Mouse (Mus musculus) myocyte (in vitro differentiated cells): ENCODE data around the gene Ddr2. TPM values are rescaled to one million over a fixed set of nuclear protein-coding genes. Genes with fewer than 3 reads are reported as not detected.

Source experiments
- H3K27me3 ChIP-seq: one replicate; pipeline ENCODE4 v1.6.1; 2011; ENCODE audit not compliant: control insufficient read depth, insufficient read depth, insufficient read length
- H3K36me3 ChIP-seq: one replicate; pipeline ENCODE4 v1.6.1; 2011; ENCODE audit not compliant: control insufficient read depth, insufficient read depth
- H3K4me2 ChIP-seq: one replicate; pipeline ENCODE4 v1.6.1; 2011; ENCODE audit warnings: low read depth, control low read depth
- H3K4me3 ChIP-seq: one replicate; pipeline ENCODE4 v1.5.1; 2011; ENCODE audit warnings: mild to moderate bottlenecking, control low read depth, moderate library complexity
- H3K79me2 ChIP-seq: one replicate; pipeline ENCODE4 v1.6.1; 2011; ENCODE audit not compliant: control insufficient read depth, insufficient read depth
- H3ac ChIP-seq: one replicate; pipeline ENCODE4 v1.6.1; 2011; ENCODE audit not compliant: control insufficient read depth, insufficient read length
- CEBPB ChIP-seq: IDR thresholded peaks from 2 replicates; pipeline ENCODE4 v1.6.1; 2011; ENCODE audit warnings: mild to moderate bottlenecking, moderate library complexity; ENCODE audit not compliant: poor library complexity, insufficient read depth, severe bottlenecking
- E2F4 ChIP-seq: IDR thresholded peaks from one replicate; pipeline ENCODE4 v1.6.1; 2011; ENCODE audit warnings: mild to moderate bottlenecking, control low read depth, moderate library complexity; ENCODE audit not compliant: insufficient read depth
- MAX ChIP-seq: IDR thresholded peaks from one replicate; pipeline ENCODE4 v1.6.1; 2011; ENCODE audit warnings: low read depth, mild to moderate bottlenecking, control low read depth
- MYOD1 ChIP-seq, 3 experiments: IDR thresholded peaks; one replicate each; pipeline ENCODE4 v1.6.1; 2011; ENCODE audit warnings: control low read depth in 2 of 3, low read depth in 2 of 3, mild to moderate bottlenecking in 2 of 3, moderate library complexity in 1 of 3; ENCODE audit not compliant: insufficient read length in 2 of 3, control insufficient read depth in 1 of 3
- MYOG ChIP-seq, 3 experiments: IDR thresholded peaks; one replicate each; pipeline ENCODE4 v1.6.1; 2011; ENCODE audit warnings: control low read depth in 2 of 3, low read depth in 2 of 3, mild to moderate bottlenecking in 2 of 3; ENCODE audit not compliant: insufficient read length in 2 of 3, control insufficient read depth in 1 of 3, insufficient read depth in 1 of 3
- POLR2A ChIP-seq: IDR thresholded peaks from one replicate; pipeline ENCODE4 v1.6.1; 2011; ENCODE audit warnings: low read depth, mild to moderate bottlenecking, control low read depth, moderate library complexity; ENCODE audit not compliant: insufficient read length
- POLR2AphosphoS2 ChIP-seq: IDR thresholded peaks from one replicate; pipeline ENCODE4 v1.6.1; 2011; ENCODE audit warnings: low read depth, control low read depth; ENCODE audit not compliant: insufficient read length
- REST ChIP-seq: IDR thresholded peaks from one replicate; pipeline ENCODE4 v1.6.1; 2011; ENCODE audit warnings: mild to moderate bottlenecking, control low read depth, moderate library complexity; ENCODE audit not compliant: insufficient read depth, insufficient read length
- SRF ChIP-seq: IDR thresholded peaks from one replicate; pipeline ENCODE4 v1.6.1; 2011; ENCODE audit warnings: low read depth; ENCODE audit not compliant: control insufficient read depth, insufficient read length
- TCF12 ChIP-seq: IDR thresholded peaks from one replicate; pipeline ENCODE4 v1.6.1; 2011; ENCODE audit warnings: mild to moderate bottlenecking, control low read depth; ENCODE audit not compliant: poor library complexity, insufficient read depth, severe bottlenecking
- TCF3 ChIP-seq: IDR thresholded peaks from one replicate; pipeline ENCODE4 v1.6.1; 2011; ENCODE audit warnings: low read depth, control low read depth; ENCODE audit not compliant: insufficient read length
- USF1 ChIP-seq: IDR thresholded peaks from one replicate; pipeline ENCODE4 v1.6.1; 2011; ENCODE audit warnings: low read depth, mild to moderate bottlenecking, control low read depth, moderate library complexity
- polyA plus RNA-seq: library from polyadenylated mRNA; unstranded; fragments of >200 nt; fragmentation: generic; extraction: Trizol; gene quantifications from one replicate; pipeline ENCODE4 v1.2.1, GENCODE M21; 2012; ENCODE audit warnings: missing spikeins

Ddr2 gene
- polyA plus RNA-seq, 1 experiment, result 33.8 TPM

DNA sequence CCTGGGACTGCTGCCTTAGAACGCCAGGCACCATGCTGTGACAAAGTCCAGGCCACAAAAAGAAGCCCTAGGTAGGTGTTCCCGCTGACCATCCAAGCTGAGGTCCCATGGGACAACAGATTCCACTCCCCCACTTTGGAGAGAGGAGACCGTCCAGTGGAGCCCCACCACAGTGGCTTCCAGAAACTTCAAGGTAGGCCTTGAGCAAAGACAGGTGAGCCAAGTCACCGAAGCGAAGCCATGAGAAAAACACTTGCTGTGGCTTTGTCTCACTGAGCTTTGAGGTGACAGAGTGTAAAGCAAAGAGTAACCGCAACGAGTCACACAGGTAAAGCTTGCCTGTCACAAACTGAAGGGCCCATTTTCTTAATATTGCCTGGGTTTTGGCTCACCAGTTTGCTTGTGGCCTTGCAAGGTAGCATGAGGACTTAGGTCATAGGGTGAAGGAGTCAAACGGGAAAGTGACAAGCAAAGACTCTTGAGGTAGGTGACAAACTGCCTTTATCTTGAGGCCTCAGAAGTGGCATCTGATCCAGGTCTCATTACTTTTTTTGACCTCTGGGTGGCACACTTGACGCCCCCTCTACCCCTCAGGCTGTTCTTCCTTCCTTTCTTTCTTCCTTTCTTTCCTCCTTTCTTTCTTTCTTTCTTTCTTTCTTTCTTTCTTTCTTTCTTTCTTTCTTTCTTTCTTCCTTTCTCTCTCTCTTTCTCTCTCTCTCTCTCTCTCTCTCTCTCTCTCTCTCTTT lies 65.7 kb downstream of the Ddr2 start:
- no peak overlapping the region for H3K4me3 ChIP-seq
- TF ChIP-seq E2F4 (no peak), REST (no peak), TCF3 (no peak), TCF12 (no peak), USF1 (no peak), POLR2AphosphoS2 (no peak)
- no peak overlapping the region for H3ac ChIP-seq
- no peaks in the 10 kb centered on the region for H3K36me3 ChIP-seq
- H3K27me3 ChIP-seq, result no peaks in the 10 kb centered on the region
- peaks cover 30% of the 10 kb centered on the region for H3K79me2 ChIP-seq
- H3K4me2 ChIP-seq, result no peak overlapping the region

DNA sequence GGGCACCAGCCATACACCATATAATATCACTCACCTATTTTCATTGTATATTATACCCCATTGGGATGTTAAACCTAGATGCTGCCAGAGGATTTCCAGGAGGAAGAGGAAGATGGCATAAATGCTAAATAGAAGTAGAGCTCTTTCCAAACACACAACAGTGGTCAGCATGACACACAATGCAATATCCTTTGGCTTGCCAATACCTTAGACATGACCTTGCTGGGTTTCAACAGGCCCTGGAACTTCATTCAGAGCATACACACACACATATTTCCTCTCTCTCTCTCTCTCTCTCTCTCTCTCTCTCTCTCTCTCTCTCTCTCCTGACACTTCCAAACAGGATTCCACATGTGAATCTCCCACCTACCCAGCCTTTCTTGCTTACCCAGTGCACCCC lies 66.8 kb downstream of the Ddr2 start:
- Histone ChIP-seq H3K79me2 (peaks cover 28% of the 10 kb centered on the region), H3K27me3 (no peaks in the 10 kb centered on the region), H3K36me3 (no peaks in the 10 kb centered on the region), H3K4me2 (no peak overlapping the region), H3K4me3 (no peak overlapping the region), H3ac (no peak overlapping the region)
- TF ChIP-seq MYOG (IDR thresholded peaks at IDR 0.05; ENCODE audit: control insufficient read depth in 1 of 3, insufficient read depth in 1 of 3, insufficient read length in 2 of 3, low read depth in 2 of 3) (no peak), MAX (no peak), SRF (no peak), REST (no peak), POLR2AphosphoS2 (no peak), POLR2A (no peak), E2F4 (no peak), TCF3 (no peak), CEBPB (no peak), MYOD1 (IDR thresholded peaks at IDR 0.05; ENCODE audit: control insufficient read depth in 1 of 3, insufficient read length in 2 of 3, low read depth in 2 of 3) (no peak), TCF12 (no peak), USF1 (no peak)

DNA sequence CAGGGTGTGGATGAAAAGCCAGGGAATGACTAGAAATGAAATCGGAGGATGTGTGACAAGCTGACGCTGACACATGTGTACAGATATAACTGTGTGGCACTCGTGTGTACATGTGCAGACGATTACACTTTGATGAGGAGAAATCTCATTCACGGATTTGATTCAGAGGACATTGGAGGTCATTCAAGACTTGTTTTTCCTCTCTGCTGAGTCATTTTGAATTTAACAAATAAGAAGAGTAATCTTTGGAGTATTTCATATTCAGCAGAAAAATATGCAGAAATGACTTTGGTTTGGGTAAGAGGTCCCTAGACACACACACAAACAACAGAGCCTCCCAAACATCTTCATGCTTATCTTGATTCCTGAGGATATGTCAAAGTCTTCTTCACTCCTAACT lies 67.6 kb downstream of the Ddr2 start:
- H3K79me2 ChIP-seq, result peaks cover 35% of the 10 kb centered on the region

DNA sequence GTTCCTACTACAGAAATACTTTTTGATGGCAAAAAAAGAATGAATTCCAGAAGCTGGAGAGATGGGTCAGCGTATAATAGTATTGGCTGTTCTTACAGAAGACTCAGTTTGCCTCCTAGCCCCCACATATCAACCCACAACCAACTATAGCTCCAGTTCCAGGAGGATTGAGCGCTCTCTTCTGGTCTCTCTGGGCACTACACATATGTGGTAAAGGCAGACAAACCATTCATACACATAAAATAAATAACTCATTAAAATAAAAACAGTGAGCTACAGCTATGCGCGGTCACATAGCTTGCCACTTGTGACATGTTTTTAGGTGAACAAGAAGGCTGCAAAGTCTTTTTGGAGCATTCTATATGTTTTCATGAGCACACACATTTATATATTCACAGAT lies 71.2 kb downstream of the Ddr2 start:
- Histone ChIP-seq H3K36me3 (peaks cover 7% of the 10 kb centered on the region), H3ac (no peak overlapping the region), H3K79me2 (peaks cover 28% of the 10 kb centered on the region), H3K4me2 (no peak overlapping the region), H3K27me3 (no peaks in the 10 kb centered on the region), H3K4me3 (no peak overlapping the region)
- TF ChIP-seq TCF3 (no peak), REST (no peak), TCF12 (no peak), SRF (no peak), MYOD1 (IDR thresholded peaks at IDR 0.05; ENCODE audit: control insufficient read depth in 1 of 3, insufficient read length in 2 of 3, low read depth in 2 of 3) (no peak), MYOG (IDR thresholded peaks at IDR 0.05; ENCODE audit: control insufficient read depth in 1 of 3, insufficient read depth in 1 of 3, insufficient read length in 2 of 3, low read depth in 2 of 3) (no peak), MAX (no peak), CEBPB (no peak), E2F4 (no peak), USF1 (no peak), POLR2AphosphoS2 (no peak), POLR2A (no peak)

More for the DNA sequence above, 67.6 kb downstream of the Ddr2 start:
- H3K27me3 ChIP-seq, result no peaks in the 10 kb centered on the region
- no peak overlapping the region for H3K4me3 ChIP-seq
- no peak overlapping the region for H3ac ChIP-seq
- H3K36me3 ChIP-seq, result no peaks in the 10 kb centered on the region
- H3K4me2 ChIP-seq, result no peak overlapping the region
- TF ChIP-seq POLR2AphosphoS2 (no peak), POLR2A (no peak), MYOG (IDR thresholded peaks at IDR 0.05; ENCODE audit: control insufficient read depth in 1 of 3, insufficient read depth in 1 of 3, insufficient read length in 2 of 3, low read depth in 2 of 3) (no peak), TCF12 (no peak), E2F4 (no peak), SRF (no peak), MYOD1 (IDR thresholded peaks at IDR 0.05; ENCODE audit: control insufficient read depth in 1 of 3, insufficient read length in 2 of 3, low read depth in 2 of 3) (no peak), USF1 (no peak), REST (no peak), MAX (no peak), CEBPB (no peak), TCF3 (no peak)

DNA sequence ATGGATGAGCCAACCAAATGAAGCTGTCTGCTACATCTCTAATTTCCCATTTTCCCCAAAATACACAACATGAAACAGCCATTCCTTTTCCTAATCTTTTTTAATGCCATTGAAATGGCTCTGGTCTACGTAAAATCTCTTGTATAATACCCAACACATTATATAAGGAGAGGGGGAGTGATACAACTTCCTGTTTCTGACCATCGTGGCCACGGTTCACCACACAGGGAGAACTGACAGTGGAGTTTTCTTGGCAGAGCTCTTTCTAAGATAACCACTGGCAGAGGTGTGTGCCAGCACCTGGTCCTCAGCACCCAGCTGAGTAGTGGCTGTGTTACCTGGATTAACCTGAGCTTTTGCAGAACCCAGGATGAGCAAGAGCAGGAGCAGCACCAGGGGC lies 75.0 kb downstream of the Ddr2 start:
- Histone ChIP-seq H3K4me3 (no peak overlapping the region), H3ac (no peak overlapping the region), H3K36me3 (peaks cover 16% of the 10 kb centered on the region), H3K27me3 (no peaks in the 10 kb centered on the region), H3K4me2 (no peak overlapping the region), H3K79me2 (peaks cover 22% of the 10 kb centered on the region)
- TF ChIP-seq MAX (no peak), POLR2A (no peak), REST (no peak), POLR2AphosphoS2 (no peak), MYOD1 (IDR thresholded peaks at IDR 0.05; ENCODE audit: control insufficient read depth in 1 of 3, insufficient read length in 2 of 3, low read depth in 2 of 3) (no peak), SRF (no peak), E2F4 (no peak), USF1 (no peak), MYOG (IDR thresholded peaks at IDR 0.05; ENCODE audit: control insufficient read depth in 1 of 3, insufficient read depth in 1 of 3, insufficient read length in 2 of 3, low read depth in 2 of 3) (no peak), TCF12 (no peak), TCF3 (no peak), CEBPB (no peak)
